Mouse (Mus musculus) midbrain, embryonic 13.5 days (tissue): Measurements from ENCODE around the gene Cela2a. TPM values are rescaled to one million over a fixed set of nuclear protein-coding genes. Genes with fewer than 3 reads are reported as not detected.

Experiments used
- ATAC-seq: fragments of 200-750 bp; cut with Nextera tagmentation; 2 replicates; pipeline ENCODE4 v1.8.0; 2017; ENCODE audit warnings: mild to moderate bottlenecking, moderate TSS enrichment, moderate library complexity
- H3K27ac ChIP-seq: fragments of 300-500 bp; sonication (generic); 2 replicates; pipeline ENCODE4 v1.5.1; 2015; ENCODE audit warnings: inconsistent platforms, mild to moderate bottlenecking, moderate library complexity
- H3K27me3 ChIP-seq: fragments of 300-500 bp; sonication (generic); 2 replicates; pipeline ENCODE4 v1.6.1; 2015; ENCODE audit warnings: mild to moderate bottlenecking, inconsistent platforms
- H3K36me3 ChIP-seq: fragments of 300-500 bp; sonication (generic); 2 replicates; pipeline ENCODE4 v1.6.1; 2015; ENCODE audit warnings: mild to moderate bottlenecking, inconsistent platforms
- H3K4me1 ChIP-seq: fragments of 300-500 bp; sonication (generic); replicated peaks from 2 replicates; pipeline ENCODE4 v1.6.1; 2015; ENCODE audit warnings: inconsistent platforms
- H3K4me2 ChIP-seq: fragments of 300-500 bp; sonication (generic); replicated peaks from 2 replicates; pipeline ENCODE4 v1.6.1; 2015; ENCODE audit warnings: moderate library complexity, mild to moderate bottlenecking, inconsistent platforms
- H3K4me3 ChIP-seq: fragments of 300-500 bp; sonication (generic); replicated peaks from 2 replicates; pipeline ENCODE4 v1.5.1; 2015; ENCODE audit warnings: mild to moderate bottlenecking, inconsistent platforms
- H3K9ac ChIP-seq: fragments of 300-500 bp; sonication (generic); replicated peaks from 2 replicates; pipeline ENCODE4 v1.6.1; 2015; ENCODE audit warnings: mild to moderate bottlenecking, inconsistent platforms
- H3K9me3 ChIP-seq: fragments of 300-500 bp; sonication (generic); 2 replicates; pipeline ENCODE4 v1.6.1; 2016; ENCODE audit warnings: mild to moderate bottlenecking, inconsistent platforms
- WGBS: fragments of 180-500 bp; shearing (Covaris S2); methylation state at CpG from one replicate; pipeline ENCODE4 v1.1.7; 2015; 5-methylcytosine and 5-hydroxymethylcytosine counted together
- polyA plus RNA-seq: library from polyadenylated mRNA; unstranded; fragments of >200 nt; fragmentation: Nextera tagmentation; extraction: Ambion mirVana; gene quantifications from 2 replicates; pipeline ENCODE4 v1.2.1, GENCODE M21; 2015

The Cela2a gene
- not detected in 2 replicates for polyA plus RNA-seq

- ATAC-seq: no peak
Observed at GRCm38 (mm10) chr4:141826060-141826459, at the start of gene Cela2a. TSS of gene Cela2a (minus strand) at chr4:141826160.

GRCm38 (mm10) chr4:141875481-141876108 lies 49.6 kb upstream of the Cela2a start:
- no peaks in the 10 kb centered on the region for H3K9me3 ChIP-seq
- 0 out of 2 replicates have a peak, but pooled peaks cover 4% of the 10 kb centered on the region for H3K36me3 ChIP-seq
- peak; percentile 3; the same call in 1 of the 2 replicates for ATAC-seq
- peak overlapping the region; percentile 85 for H3K9ac ChIP-seq
- H3K4me3 ChIP-seq: peak overlapping the region; percentile 68
- H3K4me1 ChIP-seq: peaks cover 52% of the 10 kb centered on the region
- peak overlapping the region; percentile 75 for H3K27ac ChIP-seq
- no peaks in the 10 kb centered on the region for H3K27me3 ChIP-seq
- H3K4me2 ChIP-seq: peak overlapping the region; percentile 94
- 9% methylated on average over 8 of the region's 8 CpGs for WGBS

More at GRCm38 (mm10) chr4:141826060-141826459, at the start of gene Cela2a:
- Histone ChIP-seq H3K27me3 (no peaks in the 10 kb centered on the region), H3K9me3 (no peaks in the 10 kb centered on the region), H3K4me3 (no peak within 1 kb of the TSS), H3K36me3 (no peaks in the 10 kb centered on the region), H3K9ac (no peak within 1 kb of the TSS), H3K4me1 (no peaks in the 10 kb centered on the region), H3K4me2 (no peak within 1 kb of the TSS), H3K27ac (no peak within 1 kb of the TSS)
- WGBS: 60% methylated on average over 5 of the region's 5 CpGs

GRCm38 (mm10) chr4:141874601-141875460 lies 48.9 kb upstream of the Cela2a start, which contains the start of gene Efhd2:
TSS of gene Efhd2 (minus strand) at chr4:141874920.
- WGBS: under 1% methylated on average over 68 of the region's 73 CpGs
- peaks cover 56% of the 10 kb centered on the region for H3K4me1 ChIP-seq
- no peaks in the 10 kb centered on the region for H3K27me3 ChIP-seq

GRCm38 (mm10) chr4:141874111-141874600 lies 48.2 kb upstream of the Cela2a start:
- Histone ChIP-seq H3K36me3 (peaks cover 5% of the 10 kb centered on the region; the same call in 1 of the 2 replicates), H3K9me3 (no peaks in the 10 kb centered on the region), H3K27me3 (no peaks in the 10 kb centered on the region), H3K4me2 (peak overlapping the region; percentile 94), H3K4me3 (peak overlapping the region; percentile 68), H3K4me1 (peaks cover 62% of the 10 kb centered on the region), H3K9ac (peak overlapping the region; percentile 85), H3K27ac (peak overlapping the region; percentile 75; the same call in 1 of the 2 replicates)
- under 1% methylated on average over 19 of the region's 19 CpGs for WGBS
- peak; percentile 18 for ATAC-seq

More at GRCm38 (mm10) chr4:141874601-141875460, 48.9 kb upstream of the Cela2a start, which contains the start of gene Efhd2:
- H3K4me2 ChIP-seq: peak within 1 kb of the TSS; percentile 94
- H3K27ac ChIP-seq: peak within 1 kb of the TSS; percentile 75
- ATAC-seq: peak; percentile 92
- peak within 1 kb of the TSS; percentile 68 for H3K4me3 ChIP-seq
- 0 out of 2 replicates have a peak, but pooled peaks cover 5% of the 10 kb centered on the region for H3K36me3 ChIP-seq
- H3K9me3 ChIP-seq: no peaks in the 10 kb centered on the region
- peak within 1 kb of the TSS; percentile 85 for H3K9ac ChIP-seq

GRCm38 (mm10) chr4:141872977-141873376 lies 47.0 kb upstream of the Cela2a start:
- Histone ChIP-seq H3K4me2 (peak overlapping the region; percentile 94), H3K4me1 (peaks cover 69% of the 10 kb centered on the region), H3K27me3 (no peaks in the 10 kb centered on the region), H3K4me3 (peak overlapping the region; percentile 68), H3K9ac (peak overlapping the region; percentile 85), H3K36me3 (peaks cover 5% of the 10 kb centered on the region; the same call in 1 of the 2 replicates), H3K27ac (no peak overlapping the region), H3K9me3 (no peaks in the 10 kb centered on the region)
- no peak for ATAC-seq
- 81% methylated on average over 9 of the region's 9 CpGs for WGBS

- 59% methylated on average over 9 of the region's 9 CpGs for WGBS
- no peaks in the 10 kb centered on the region for H3K27me3 ChIP-seq
- no peak for ATAC-seq
Observed at GRCm38 (mm10) chr4:141871909-141872308, 45.9 kb upstream of the Cela2a start.

GRCm38 (mm10) chr4:141871333-141871725 lies 45.4 kb upstream of the Cela2a start:
- Histone ChIP-seq H3K4me3 (no peak overlapping the region), H3K27me3 (no peaks in the 10 kb centered on the region), H3K36me3 (peaks cover 5% of the 10 kb centered on the region; the same call in 1 of the 2 replicates), H3K4me1 (peaks cover 85% of the 10 kb centered on the region), H3K27ac (peak overlapping the region; percentile 51; the same call in 1 of the 2 replicates), H3K9me3 (no peaks in the 10 kb centered on the region), H3K9ac (peak overlapping the region; percentile 42; the same call in 1 of the 2 replicates), H3K4me2 (peak overlapping the region; percentile 94)
- WGBS: 90% methylated on average over 3 of the region's 3 CpGs
- ATAC-seq: no peak

More at GRCm38 (mm10) chr4:141871909-141872308, 45.9 kb upstream of the Cela2a start:
- Histone ChIP-seq H3K4me1 (peaks cover 79% of the 10 kb centered on the region), H3K4me2 (peak overlapping the region; percentile 94), H3K4me3 (peak overlapping the region; percentile 68), H3K9ac (peak overlapping the region; percentile 42), H3K27ac (peak overlapping the region; percentile 51), H3K9me3 (no peaks in the 10 kb centered on the region), H3K36me3 (peaks cover 5% of the 10 kb centered on the region; the same call in 1 of the 2 replicates)

- ATAC-seq: no peak
- Histone ChIP-seq H3K9me3 (no peaks in the 10 kb centered on the region), H3K27ac (no peak overlapping the region; the same call in 1 of the 2 replicates), H3K4me2 (0 out of 2 replicates have a peak overlapping the region, but pooled peaks have one; percentile 11), H3K27me3 (no peaks in the 10 kb centered on the region), H3K9ac (no peak overlapping the region; the same call in 1 of the 2 replicates), H3K4me3 (no peak overlapping the region), H3K4me1 (peaks cover 87% of the 10 kb centered on the region), H3K36me3 (peaks cover 5% of the 10 kb centered on the region; the same call in 1 of the 2 replicates)
- 68% methylated on average over 11 of the region's 11 CpGs for WGBS
Observed at GRCm38 (mm10) chr4:141870666-141871332, 44.8 kb upstream of the Cela2a start.

- Histone ChIP-seq H3K4me3 (no peak overlapping the region), H3K36me3 (peaks cover 8% of the 10 kb centered on the region; the same call in 1 of the 2 replicates), H3K9ac (0 out of 2 replicates have a peak overlapping the region, but pooled peaks have one; percentile 34), H3K4me1 (peaks cover 77% of the 10 kb centered on the region), H3K9me3 (no peaks in the 10 kb centered on the region), H3K4me2 (no peak overlapping the region; the same call in 1 of the 2 replicates), H3K27ac (peak overlapping the region; percentile 44; the same call in 1 of the 2 replicates), H3K27me3 (no peaks in the 10 kb centered on the region)
- 90% methylated on average over 5 of the region's 5 CpGs for WGBS
- ATAC-seq: no peak
Observed at GRCm38 (mm10) chr4:141869436-141870215, 43.7 kb upstream of the Cela2a start.

- ATAC-seq: peak; percentile 10; the same call in 1 of the 2 replicates
- Histone ChIP-seq H3K9ac (no peak overlapping the region; the same call in 1 of the 2 replicates), H3K4me3 (no peak overlapping the region), H3K27me3 (no peaks in the 10 kb centered on the region), H3K4me2 (no peak overlapping the region), H3K4me1 (peaks cover 64% of the 10 kb centered on the region), H3K27ac (peak overlapping the region; percentile 88), H3K36me3 (peaks cover 13% of the 10 kb centered on the region), H3K9me3 (no peaks in the 10 kb centered on the region)
- WGBS: 87% methylated on average over 10 of the region's 10 CpGs
Observed at GRCm38 (mm10) chr4:141868051-141868450, 42.1 kb upstream of the Cela2a start.
